Mouse (Mus musculus) embryo, embryonic 11 days (tissue): ENCODE results near the gene Smg1.

Source experiments
- DNase-seq: peaks from one replicate; pipeline ENCODE4 v3.0.0-alpha.2; 2015

Gene Smg1

GRCm38 (mm10) chr7:118129430-118130041 lies 113.9 kb downstream of the Smg1 start, which contains the start of gene Arl6ip1:
Gene Arl6ip1, minus strand, starts transcription at chr7:118129662.
- peak; percentile 98 for DNase-seq

DNA sequence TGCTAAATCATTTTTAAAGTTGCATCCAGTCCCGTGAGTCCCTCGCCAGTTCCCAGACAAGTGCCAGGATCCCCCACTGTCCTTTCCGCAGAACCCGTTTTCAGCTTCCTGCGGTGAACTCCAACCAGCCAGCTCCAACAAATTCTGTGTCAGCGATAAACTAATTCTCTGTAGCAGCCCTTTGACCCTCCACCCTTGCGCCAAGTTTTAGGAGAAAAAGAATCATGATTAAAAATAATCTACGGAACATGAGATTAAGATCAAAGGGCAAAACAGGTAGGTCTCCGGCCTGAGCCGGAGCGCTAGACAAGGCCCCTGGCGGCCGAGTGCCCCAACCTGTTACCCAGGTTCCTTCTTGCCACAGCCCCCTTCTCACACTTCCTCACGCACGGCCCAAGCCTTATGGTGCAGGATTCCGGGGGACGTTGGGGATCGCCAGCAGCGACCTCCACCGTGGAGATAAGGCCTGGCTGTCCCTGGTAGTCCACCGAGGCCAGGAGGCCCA lies 114.5 kb downstream of the Smg1 start:
- no peak for DNase-seq

DNA sequence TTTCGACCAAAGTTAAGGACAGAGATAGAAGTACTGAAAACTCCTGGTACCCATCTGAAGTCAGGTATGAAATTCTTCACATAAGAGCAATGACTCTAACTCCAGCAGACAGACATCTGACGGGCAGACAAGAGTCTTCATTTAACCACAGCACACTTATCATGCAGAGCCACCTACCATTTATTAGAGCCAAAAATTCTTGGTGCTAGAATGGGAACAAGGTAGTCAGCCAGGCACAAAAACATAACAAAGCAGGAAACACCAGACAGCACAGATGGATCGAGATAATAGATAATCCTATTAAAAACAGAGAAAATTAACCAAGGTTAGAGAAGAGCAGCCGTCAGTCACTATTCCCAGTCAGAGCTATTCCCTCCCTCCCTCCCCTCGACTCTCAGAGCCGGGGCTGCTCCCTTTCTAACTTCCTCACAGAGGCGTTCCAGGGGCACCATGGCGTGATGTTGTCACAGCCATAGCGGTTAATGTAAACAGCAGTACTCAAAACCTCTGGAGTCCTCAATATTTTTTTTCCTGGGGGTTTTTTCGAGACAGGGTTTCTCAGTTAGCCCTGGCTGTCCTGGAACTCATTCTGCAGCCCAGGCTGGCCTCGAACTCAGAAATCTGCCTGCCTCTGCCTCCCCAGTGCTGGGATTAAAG lies 117.1 kb downstream of the Smg1 start:
- DNase-seq, result no peak

DNA sequence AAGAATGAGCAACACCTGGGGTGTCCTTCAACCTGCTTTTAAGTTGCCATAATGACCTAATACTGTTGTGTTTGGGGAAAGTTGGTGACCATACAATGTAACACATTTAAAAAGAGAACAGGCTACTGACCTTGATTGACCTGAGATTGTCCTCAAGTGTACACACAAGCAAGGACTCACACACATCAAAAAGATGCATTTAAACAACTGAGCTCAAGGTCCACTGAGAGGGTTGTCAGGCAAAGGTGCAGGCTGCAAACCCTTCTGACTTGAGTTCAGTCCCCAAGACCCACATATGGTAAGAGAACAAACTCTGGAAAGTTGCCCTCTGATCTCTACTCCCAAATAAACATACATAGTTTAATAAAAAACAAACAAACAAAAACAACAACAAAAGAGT lies 117.7 kb downstream of the Smg1 start:
- no peak for DNase-seq

- no peak for DNase-seq
Observed at GRCm38 (mm10) chr7:118123512-118124411, 119.7 kb downstream of the Smg1 start.

- DNase-seq, result no peak
Observed at GRCm38 (mm10) chr7:118122235-118122634, 121.2 kb downstream of the Smg1 start.

DNA sequence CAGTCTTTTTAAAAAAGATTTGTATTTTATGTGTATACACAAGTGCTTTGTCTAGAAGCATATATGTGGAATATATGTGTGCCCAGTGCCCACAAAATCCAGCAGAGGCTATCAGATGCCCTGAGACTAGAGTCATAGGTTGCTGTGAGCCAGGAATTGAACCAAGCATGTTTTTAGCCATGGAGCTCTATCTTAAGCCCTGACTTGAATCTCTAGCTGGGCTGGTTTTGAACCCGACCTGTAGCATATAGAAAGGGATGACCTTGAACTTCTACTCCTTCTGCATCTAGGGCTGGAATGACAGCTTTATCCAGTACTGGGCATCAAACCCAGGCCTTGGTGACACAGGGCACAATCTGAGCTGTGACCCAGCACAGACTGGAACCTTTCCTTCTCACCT lies 122.8 kb downstream of the Smg1 start:
- DNase-seq, result no peak

GRCm38 (mm10) chr7:118119946-118120345 lies 123.5 kb downstream of the Smg1 start:
- no peak for DNase-seq

DNA sequence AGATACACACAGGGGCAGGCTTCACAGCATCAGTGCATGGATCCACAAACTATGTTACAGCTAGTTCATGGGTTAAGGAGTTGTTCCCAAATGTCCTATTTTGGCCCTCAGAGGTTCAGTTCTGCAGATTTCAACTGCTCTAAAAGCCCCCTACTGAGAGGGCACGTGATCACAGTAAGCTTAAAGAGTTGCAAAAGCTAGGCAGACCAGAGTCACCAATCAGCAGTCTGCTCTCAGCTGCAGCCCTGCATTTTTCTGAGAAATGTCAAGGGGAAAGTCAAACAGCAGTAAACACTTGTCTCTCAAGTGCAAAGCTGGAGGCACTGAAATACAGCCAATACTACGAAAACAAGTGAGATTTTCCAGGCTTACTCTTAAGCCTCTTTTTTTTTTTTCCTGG lies 124.3 kb downstream of the Smg1 start:
- DNase-seq, result no peak

DNA sequence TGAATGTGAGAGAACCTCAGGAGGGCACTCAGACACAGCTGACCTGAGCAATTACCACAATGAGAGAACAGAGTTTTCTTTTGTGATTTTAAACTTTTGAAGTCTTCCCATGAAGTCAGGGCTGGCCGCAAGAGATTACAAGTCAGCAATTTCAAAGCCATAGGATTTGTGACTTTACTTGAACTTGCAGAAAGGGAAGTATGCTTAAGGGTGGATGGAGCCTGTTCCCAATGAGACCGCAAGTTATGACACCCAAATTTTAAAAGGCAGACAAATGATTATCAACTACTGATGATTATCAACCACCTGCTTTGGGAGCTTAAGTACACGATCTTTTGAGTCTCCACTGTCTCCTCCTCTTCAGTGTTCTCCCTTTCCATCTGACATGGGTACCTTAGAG lies 125.0 kb downstream of the Smg1 start:
- no peak for DNase-seq

GRCm38 (mm10) chr7:118117539-118118210 lies 125.8 kb downstream of the Smg1 start:
- no peak for DNase-seq

DNA sequence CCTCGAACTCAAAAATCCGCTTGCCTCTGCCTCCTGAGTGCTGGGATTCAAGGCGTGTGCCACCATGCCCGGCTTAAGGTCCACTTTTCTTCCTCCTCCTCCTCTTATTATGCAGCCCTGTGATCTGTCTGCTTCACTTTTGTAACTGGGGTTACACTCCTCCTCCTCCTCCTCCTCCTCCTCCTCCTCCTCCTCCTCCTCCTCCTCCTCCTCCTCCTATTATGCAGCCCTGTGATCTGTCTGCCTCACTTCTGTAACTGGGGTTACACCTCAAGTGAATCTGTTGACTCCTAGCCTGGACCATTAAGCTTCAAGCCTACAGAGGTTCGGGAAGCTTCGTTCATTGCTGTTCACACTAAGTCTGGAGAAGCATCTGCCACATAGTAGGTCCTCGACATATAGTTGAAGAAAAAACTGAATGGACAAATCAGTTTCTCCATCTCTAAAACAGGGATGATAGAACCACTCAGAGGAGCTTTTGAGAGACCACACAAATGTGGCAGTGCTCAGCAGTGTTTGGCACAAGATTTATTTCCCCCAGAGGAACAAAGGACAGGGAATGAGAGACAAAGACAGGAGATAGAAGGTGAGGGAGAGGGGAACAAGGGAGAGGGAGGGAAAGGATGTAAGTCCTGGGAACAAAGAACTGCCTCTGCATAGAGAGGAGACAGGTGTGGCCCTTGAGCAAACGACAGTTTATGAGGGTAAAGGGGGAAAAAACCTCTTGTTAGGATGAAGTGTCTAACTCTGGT lies 126.5 kb downstream of the Smg1 start:
- no peak for DNase-seq

- peak; percentile 98 for DNase-seq
Observed at GRCm38 (mm10) chr7:118115877-118116568, 127.4 kb downstream of the Smg1 start, which contains the start of gene Rps15a. Gene Rps15a, minus strand, starts transcription at chr7:118116188.

DNA sequence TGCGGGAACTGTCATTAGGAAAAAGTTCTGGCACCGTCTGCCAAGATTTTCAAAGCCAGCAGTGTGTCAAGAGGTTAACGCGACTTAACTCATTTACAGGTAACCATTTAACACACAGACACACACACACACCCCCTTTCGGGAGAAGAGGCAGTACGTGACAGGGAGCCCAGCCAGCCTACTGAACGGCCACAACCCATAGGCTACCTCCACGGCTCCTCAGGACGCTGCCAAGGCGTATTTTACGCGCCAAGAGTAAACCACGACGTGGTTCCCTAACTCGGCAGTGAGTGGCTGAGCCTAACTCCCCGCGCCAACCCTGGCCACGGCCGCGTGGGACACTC lies 128.0 kb downstream of the Smg1 start:
- DNase-seq, result no peak

GRCm38 (mm10) chr7:118113541-118114297 lies 129.8 kb downstream of the Smg1 start:
- no peak for DNase-seq

- no peak for DNase-seq
Observed at GRCm38 (mm10) chr7:118111128-118111527, 132.3 kb downstream of the Smg1 start.

GRCm38 (mm10) chr7:118107671-118108070 lies 135.8 kb downstream of the Smg1 start:
- DNase-seq, result no peak

DNA sequence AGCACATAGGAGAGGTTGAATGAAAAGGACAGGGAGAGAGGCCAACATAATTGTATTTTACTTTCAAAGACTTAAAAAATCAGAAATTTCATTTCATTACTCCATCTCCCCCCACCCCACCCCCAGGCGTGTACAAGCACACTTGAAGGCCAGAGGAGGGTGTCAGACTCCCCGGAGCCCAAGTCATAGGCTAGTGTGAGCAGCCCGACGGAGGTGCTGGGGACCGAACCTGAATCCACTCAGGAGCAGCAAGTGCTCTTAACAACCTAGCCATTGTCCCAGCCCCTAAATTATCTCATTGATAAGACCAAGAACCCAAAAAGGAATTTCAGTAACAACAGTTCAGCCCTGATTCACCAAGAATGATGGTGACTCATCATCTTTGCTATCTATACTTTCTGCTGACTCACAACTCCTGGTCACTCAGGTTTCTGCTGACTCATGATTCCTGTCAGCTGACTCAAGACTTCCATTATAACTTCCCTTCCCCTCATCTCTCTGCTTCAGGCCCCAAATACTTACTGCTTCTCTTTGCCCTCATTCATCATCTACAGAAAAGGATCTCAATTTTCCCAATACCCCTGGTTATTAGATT lies 138.9 kb downstream of the Smg1 start:
- DNase-seq, result peak; percentile 49

GRCm38 (mm10) chr7:118103462-118104379 lies 139.7 kb downstream of the Smg1 start:
- DNase-seq, result no peak
